Mouse (Mus musculus): ENCODE measurements around the gene Csk. TPM values are rescaled to one million over a fixed set of nuclear protein-coding genes. Genes with fewer than 3 reads are reported as not detected.

Gene Csk
- total and polyA plus RNA-seq, 3 experiments: 118 to 332 (median 151) TPM

DNA sequence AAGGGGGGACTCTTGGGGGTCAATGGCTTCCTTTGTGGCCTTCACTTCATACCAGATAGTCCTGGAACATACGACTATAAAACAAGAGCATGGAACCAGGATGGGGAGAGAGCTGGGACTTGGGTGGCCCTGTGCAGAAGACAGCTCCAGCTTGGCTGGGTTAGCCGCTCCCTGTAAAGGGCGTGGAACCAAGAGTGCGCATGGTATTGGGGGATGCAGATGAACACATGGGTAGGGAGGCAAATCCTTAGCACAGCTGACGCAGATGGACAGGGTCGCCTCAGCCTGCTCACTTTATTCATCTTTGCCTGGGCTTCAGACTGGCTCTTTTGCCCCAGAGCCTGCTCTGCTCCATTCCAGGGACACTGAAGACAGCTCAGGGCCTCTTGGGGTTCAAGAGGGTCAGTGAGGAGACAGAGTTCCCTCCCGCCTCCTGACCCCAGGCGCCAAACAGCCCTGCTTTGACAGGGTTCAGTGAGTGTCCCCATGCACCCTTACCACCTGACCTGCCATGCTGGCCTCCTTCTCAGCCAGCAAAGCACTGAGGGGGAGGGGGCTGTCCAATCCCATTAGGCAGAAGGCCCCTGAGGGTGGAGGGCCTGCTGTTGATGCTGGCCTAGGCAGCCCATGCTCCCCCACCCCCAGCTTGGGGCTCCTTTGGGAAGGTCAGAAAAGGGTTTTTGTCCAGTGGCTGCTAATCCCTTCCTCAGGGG, 54.4 kb downstream of the Csk start:
- ATAC-seq (ENCODE audit: extremely low read depth, insufficient number of reproducible peaks, low FRiP score, poor library complexity, severe bottlenecking) (no peak), DNase-seq (ENCODE audit: low spot score) (no peak)
- Histone ChIP-seq H3K36me3 (replicated peaks) (peaks cover 24% of the 10 kb centered on the region), H3K4me3 (ENCODE audit: low read depth, low read length) (no peak overlapping the region), H3K9me3 (replicated peaks) (no peaks in the 10 kb centered on the region), H3K27me3 (ENCODE audit: insufficient read depth, low read length) (peaks cover 28% of the 10 kb centered on the region), H3K4me1 (ENCODE audit: insufficient read depth, low read depth, low read length) (peaks cover 26% of the 10 kb centered on the region)
- TF ChIP-seq GATA2 (IDR thresholded peaks at IDR 0.05; ENCODE audit: borderline replicate concordance, low read depth, low read length) (no peak), CTCF (IDR thresholded peaks at IDR 0.05; ENCODE audit: low read depth, low read length) (no peak), GATA1 (IDR thresholded peaks at IDR 0.05; ENCODE audit: borderline replicate concordance, low read length) (no peak), TAL1 (conservative IDR thresholded peaks at IDR 0.05; ENCODE audit: low read depth, low read length) (no peak), POLR2AphosphoS5 (IDR thresholded peaks at IDR 0.05; ENCODE audit: insufficient replicate concordance, low read depth, low read length) (no peak)

DNA sequence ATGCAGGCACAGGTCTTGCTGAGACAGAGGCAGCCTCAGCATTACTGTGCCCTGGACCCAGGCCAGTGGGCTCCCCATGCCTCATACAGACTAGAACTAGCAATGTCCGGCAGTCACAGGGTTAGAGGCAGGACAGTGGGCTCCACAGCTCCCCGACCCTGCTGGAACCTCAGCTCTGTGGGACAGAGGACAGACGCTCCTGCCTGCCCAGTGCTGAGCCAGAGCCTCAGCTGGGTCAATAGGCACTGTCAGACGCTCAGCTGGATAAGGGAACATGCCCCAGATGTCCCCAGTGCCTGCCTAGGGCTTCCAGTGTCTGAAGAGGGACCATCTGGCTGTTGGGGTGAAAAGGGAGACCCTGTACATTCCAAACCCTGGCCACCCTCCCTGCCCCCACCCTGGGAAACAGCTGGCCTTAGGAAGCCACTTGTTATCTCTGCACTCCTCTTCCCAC, 55.5 kb downstream of the Csk start:
- Histone ChIP-seq H3K4me1 (ENCODE audit: insufficient read depth, low read depth, low read length) (peaks cover 29% of the 10 kb centered on the region), H3K36me3 (replicated peaks) (peaks cover 35% of the 10 kb centered on the region), H3K27me3 (ENCODE audit: insufficient read depth, low read length) (peaks cover 24% of the 10 kb centered on the region), H3K4me3 (ENCODE audit: low read depth, low read length) (no peak overlapping the region), H3K9me3 (replicated peaks) (no peaks in the 10 kb centered on the region)
- TF ChIP-seq CTCF (IDR thresholded peaks at IDR 0.05; ENCODE audit: low read depth, low read length) (no peak), TAL1 (conservative IDR thresholded peaks at IDR 0.05; ENCODE audit: low read depth, low read length) (no peak), GATA1 (IDR thresholded peaks at IDR 0.05; ENCODE audit: borderline replicate concordance, low read length) (no peak), GATA2 (IDR thresholded peaks at IDR 0.05; ENCODE audit: borderline replicate concordance, low read depth, low read length) (no peak), POLR2AphosphoS5 (IDR thresholded peaks at IDR 0.05; ENCODE audit: insufficient replicate concordance, low read depth, low read length) (no peak)
- DNase-seq (ENCODE audit: low spot score): no peak
- no peak for ATAC-seq (ENCODE audit: extremely low read depth, insufficient number of reproducible peaks, low FRiP score, poor library complexity, severe bottlenecking)

DNA sequence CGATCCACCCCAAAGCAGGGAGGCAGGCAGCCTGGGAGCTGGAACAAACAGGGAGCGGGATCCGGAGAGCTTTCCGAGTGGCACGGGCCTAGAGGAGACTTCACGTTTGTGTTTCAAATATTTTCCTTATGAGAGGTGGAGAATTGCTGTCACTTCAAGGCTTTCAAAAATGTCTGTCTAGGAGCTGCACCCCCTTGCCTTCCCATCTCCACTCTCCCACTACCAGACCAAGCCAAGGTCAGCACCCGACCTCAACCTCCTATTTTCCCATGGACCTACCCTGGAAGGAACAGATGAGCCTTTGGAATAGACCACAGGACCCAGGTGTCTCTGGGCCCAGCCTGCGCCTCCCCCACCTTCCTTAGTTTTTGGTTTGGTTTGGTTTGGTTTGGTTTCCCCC, 56.2 kb downstream of the Csk start:
- ATAC-seq (ENCODE audit: extremely low read depth, insufficient number of reproducible peaks, low FRiP score, poor library complexity, severe bottlenecking) (no peak), DNase-seq (ENCODE audit: low spot score) (no peak)
- Histone ChIP-seq H3K9me3 (replicated peaks) (no peaks in the 10 kb centered on the region), H3K36me3 (replicated peaks) (peaks cover 42% of the 10 kb centered on the region), H3K4me1 (ENCODE audit: insufficient read depth, low read depth, low read length) (peaks cover 29% of the 10 kb centered on the region), H3K27me3 (ENCODE audit: insufficient read depth, low read length) (peaks cover 22% of the 10 kb centered on the region), H3K4me3 (ENCODE audit: low read depth, low read length) (no peak overlapping the region)
- TF ChIP-seq TAL1 (conservative IDR thresholded peaks at IDR 0.05; ENCODE audit: low read depth, low read length): no peak
- no peak for TF ChIP-seq CTCF (IDR thresholded peaks at IDR 0.05; ENCODE audit: low read depth, low read length)
- no peak for TF ChIP-seq GATA1 (IDR thresholded peaks at IDR 0.05; ENCODE audit: borderline replicate concordance, low read length)
- no peak for TF ChIP-seq GATA2 (IDR thresholded peaks at IDR 0.05; ENCODE audit: borderline replicate concordance, low read depth, low read length)
- no peak for TF ChIP-seq POLR2AphosphoS5 (IDR thresholded peaks at IDR 0.05; ENCODE audit: insufficient replicate concordance, low read depth, low read length)

GRCm38 (mm10) chr9:57594174-57594509, 59.3 kb downstream of the Csk start:
- Histone ChIP-seq H3K36me3 (replicated peaks) (peaks cover 62% of the 10 kb centered on the region), H3K4me3 (ENCODE audit: low read depth, low read length) (no peak overlapping the region), H3K4me1 (ENCODE audit: insufficient read depth, low read depth, low read length) (peaks cover 21% of the 10 kb centered on the region), H3K9me3 (replicated peaks) (no peaks in the 10 kb centered on the region), H3K27me3 (ENCODE audit: insufficient read depth, low read length) (peaks cover 8% of the 10 kb centered on the region)
- no peak for TF ChIP-seq GATA1 (IDR thresholded peaks at IDR 0.05; ENCODE audit: borderline replicate concordance, low read length)
- TF ChIP-seq GATA2 (IDR thresholded peaks at IDR 0.05; ENCODE audit: borderline replicate concordance, low read depth, low read length): no peak
- TF ChIP-seq TAL1 (conservative IDR thresholded peaks at IDR 0.05; ENCODE audit: low read depth, low read length): no peak
- TF ChIP-seq CTCF (IDR thresholded peaks at IDR 0.05; ENCODE audit: low read depth, low read length): no peak
- TF ChIP-seq POLR2AphosphoS5 (IDR thresholded peaks at IDR 0.05; ENCODE audit: insufficient replicate concordance, low read depth, low read length): no peak
- ATAC-seq (ENCODE audit: extremely low read depth, insufficient number of reproducible peaks, low FRiP score, poor library complexity, severe bottlenecking) (no peak), DNase-seq (ENCODE audit: low spot score) (no peak)

- no peaks in the 10 kb centered on the region for H3K9me3 ChIP-seq (replicated peaks)
- peaks cover 24% of the 10 kb centered on the region for H3K4me1 ChIP-seq (ENCODE audit: insufficient read depth, low read depth, low read length)
- peaks cover 4% of the 10 kb centered on the region; the same call in 1 of the 2 replicates for H3K27me3 ChIP-seq (ENCODE audit: insufficient read depth, low read length)
- DNase-seq (ENCODE audit: low spot score): no peak
- TF ChIP-seq GATA2 (IDR thresholded peaks at IDR 0.05; ENCODE audit: borderline replicate concordance, low read depth, low read length): no peak
- no peak for TF ChIP-seq CTCF (IDR thresholded peaks at IDR 0.05; ENCODE audit: low read depth, low read length)
- no peak for TF ChIP-seq TAL1 (conservative IDR thresholded peaks at IDR 0.05; ENCODE audit: low read depth, low read length)
- TF ChIP-seq GATA1 (IDR thresholded peaks at IDR 0.05; ENCODE audit: borderline replicate concordance, low read length): no peak
- no peak for TF ChIP-seq POLR2AphosphoS5 (IDR thresholded peaks at IDR 0.05; ENCODE audit: insufficient replicate concordance, low read depth, low read length)
- ATAC-seq (ENCODE audit: extremely low read depth, insufficient number of reproducible peaks, low FRiP score, poor library complexity, severe bottlenecking): no peak
- H3K36me3 ChIP-seq (replicated peaks): peaks cover 65% of the 10 kb centered on the region
- no peak overlapping the region for H3K4me3 ChIP-seq (ENCODE audit: low read depth, low read length)
Observed at GRCm38 (mm10) chr9:57593454-57594173, 59.8 kb downstream of the Csk start.

GRCm38 (mm10) chr9:57590726-57591125, 62.7 kb downstream of the Csk start:
- Histone ChIP-seq H3K27me3 (ENCODE audit: insufficient read depth, low read length) (no peaks in the 10 kb centered on the region), H3K9me3 (replicated peaks) (no peaks in the 10 kb centered on the region), H3K36me3 (replicated peaks) (peaks cover 80% of the 10 kb centered on the region), H3K4me1 (ENCODE audit: insufficient read depth, low read depth, low read length) (peaks cover 29% of the 10 kb centered on the region), H3K4me3 (ENCODE audit: low read depth, low read length) (no peak overlapping the region)
- DNase-seq (ENCODE audit: low spot score) (no peak), ATAC-seq (ENCODE audit: extremely low read depth, insufficient number of reproducible peaks, low FRiP score, poor library complexity, severe bottlenecking) (no peak)
- TF ChIP-seq GATA2 (IDR thresholded peaks at IDR 0.05; ENCODE audit: borderline replicate concordance, low read depth, low read length) (no peak), CTCF (IDR thresholded peaks at IDR 0.05; ENCODE audit: low read depth, low read length) (no peak), POLR2AphosphoS5 (IDR thresholded peaks at IDR 0.05; ENCODE audit: insufficient replicate concordance, low read depth, low read length) (no peak), GATA1 (IDR thresholded peaks at IDR 0.05; ENCODE audit: borderline replicate concordance, low read length) (no peak), TAL1 (conservative IDR thresholded peaks at IDR 0.05; ENCODE audit: low read depth, low read length) (no peak)

Measured in G1E (cell line).